Mouse (Mus musculus): ENCODE results near the gene Cyb5d1. TPM values are rescaled to one million over a fixed set of nuclear protein-coding genes. Genes with fewer than 3 reads are reported as not detected.
A peak's percentile ranks its signal among the peaks of the same experiment; 100 is the strongest.

The Cyb5d1 gene
- total RNA-seq, 4 experiments from 2014 or later, result 33.3 to 39.8 (median 36.9) TPM

DNA sequence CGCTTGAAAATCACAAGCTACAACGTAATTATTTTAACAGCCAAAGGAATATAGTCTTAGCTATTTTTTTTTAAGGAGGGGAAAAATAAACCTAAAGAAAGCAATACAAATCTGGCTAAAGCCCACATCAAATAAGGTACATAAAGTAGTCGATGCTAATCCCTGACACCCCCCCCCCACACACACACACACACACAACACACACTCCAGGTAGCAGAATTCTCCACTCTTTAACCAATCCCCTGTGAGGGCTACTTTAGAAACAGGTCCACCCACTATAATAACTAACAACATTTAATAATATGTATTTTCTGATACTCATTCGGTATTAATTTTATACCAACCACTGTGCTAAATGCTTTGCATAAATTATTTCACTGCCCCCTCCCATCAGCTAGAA is 21.1 kb upstream of the Cyb5d1 start:
- DNase-seq (ENCODE audit: low spot score), result no peak

DNA sequence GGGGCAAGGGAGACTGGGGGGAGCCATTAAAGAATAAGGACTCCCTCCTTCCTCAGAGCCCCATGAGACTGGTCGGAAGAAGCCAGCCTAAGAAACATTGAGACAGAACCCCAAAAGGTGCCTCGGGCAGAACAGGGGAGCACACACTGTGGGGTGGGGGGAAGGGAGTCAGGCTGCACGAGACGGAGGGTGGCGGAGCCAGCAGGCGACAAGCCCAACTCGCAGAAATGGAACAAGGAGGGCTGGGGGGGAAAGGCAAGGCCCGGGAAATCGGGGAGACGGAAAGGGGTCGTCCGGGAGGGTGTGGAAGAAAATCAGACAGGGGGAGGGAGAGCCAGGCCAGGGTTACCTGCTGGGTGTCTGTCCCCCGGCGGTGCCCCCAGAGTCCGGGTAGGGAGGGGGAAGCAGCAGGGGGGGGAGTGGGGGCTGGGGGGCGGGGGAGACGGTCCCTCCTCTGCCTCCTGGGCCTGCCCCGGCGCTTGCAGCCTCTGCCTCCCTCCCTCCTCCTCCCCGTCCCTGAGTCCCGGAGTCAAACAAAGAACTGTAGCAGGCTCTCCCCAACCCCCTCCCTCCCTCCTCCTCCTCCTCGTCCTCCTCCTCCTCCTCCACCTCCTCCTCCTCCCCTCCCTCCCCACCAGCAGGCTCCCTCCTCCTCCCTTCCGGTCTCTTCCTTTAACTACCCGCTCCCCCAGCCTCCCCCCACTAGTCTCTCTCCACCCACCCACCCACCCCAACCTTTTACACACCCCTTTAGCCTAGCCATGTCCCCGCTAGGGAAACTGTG is 20.4 kb upstream of the Cyb5d1 start:
- no peak for DNase-seq (ENCODE audit: low spot score)

DNA sequence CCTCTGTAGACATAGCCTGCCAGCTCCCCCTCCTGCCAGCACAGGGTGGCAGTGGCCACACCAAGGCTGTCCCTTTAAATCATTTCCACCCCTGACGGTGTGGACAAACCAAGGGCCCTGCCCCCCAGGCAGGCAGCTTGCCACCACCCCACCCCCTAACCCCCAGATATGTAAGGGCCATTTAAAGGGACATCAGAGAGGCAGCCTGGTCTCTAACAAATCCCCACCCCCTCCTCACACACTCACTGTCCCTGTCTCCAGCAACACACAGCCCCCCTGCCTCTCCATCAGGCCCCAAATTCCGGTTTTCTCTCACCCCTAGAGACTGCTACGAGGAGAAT is 19.9 kb upstream of the Cyb5d1 start:
- DNase-seq (ENCODE audit: low spot score), result peak; percentile 48

DNA sequence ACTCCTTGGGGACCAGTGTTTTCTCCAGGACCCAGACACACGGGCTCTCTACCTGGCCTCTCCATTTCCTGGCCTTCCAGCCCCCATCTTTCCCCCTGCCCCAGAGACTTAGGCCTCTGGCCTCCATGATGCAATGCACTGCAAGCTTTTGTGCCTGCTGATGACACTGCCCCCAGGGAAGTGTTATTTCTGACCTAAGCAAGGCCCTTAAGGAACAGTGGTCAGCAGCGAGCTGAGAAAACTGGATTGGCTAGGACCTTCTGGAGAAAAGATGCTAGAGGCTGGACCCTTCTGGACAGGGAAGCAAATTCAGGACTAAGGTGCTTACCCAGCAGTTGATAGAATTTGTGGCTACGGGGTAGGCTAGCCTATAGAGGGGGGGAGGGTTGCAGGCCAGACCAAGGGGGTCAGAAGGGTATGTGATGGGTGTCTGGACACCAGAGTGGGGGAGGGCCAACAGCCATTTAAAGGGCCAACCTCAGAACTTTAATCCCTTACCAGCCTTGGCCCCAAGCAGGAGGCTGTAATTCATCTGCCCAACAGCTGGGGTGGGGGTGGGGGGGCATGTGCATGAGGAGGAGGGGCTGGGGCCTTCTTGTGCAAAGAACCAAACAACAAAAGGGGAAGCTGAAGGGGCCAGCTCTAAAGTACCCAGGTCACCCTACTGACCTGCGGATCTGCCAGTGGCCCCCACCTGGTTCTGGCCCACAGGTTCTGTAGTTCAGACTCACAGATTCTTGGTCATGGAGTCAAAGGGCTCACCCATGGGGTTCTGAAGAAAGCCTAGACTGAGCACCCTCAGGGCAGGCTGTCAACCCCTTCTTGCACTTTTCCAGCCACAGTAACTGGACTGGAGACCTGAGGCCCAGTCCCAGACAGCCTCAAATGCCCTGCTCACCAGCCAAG is 19.2 kb upstream of the Cyb5d1 start:
- DNase-seq (ENCODE audit: low spot score), result no peak

DNA sequence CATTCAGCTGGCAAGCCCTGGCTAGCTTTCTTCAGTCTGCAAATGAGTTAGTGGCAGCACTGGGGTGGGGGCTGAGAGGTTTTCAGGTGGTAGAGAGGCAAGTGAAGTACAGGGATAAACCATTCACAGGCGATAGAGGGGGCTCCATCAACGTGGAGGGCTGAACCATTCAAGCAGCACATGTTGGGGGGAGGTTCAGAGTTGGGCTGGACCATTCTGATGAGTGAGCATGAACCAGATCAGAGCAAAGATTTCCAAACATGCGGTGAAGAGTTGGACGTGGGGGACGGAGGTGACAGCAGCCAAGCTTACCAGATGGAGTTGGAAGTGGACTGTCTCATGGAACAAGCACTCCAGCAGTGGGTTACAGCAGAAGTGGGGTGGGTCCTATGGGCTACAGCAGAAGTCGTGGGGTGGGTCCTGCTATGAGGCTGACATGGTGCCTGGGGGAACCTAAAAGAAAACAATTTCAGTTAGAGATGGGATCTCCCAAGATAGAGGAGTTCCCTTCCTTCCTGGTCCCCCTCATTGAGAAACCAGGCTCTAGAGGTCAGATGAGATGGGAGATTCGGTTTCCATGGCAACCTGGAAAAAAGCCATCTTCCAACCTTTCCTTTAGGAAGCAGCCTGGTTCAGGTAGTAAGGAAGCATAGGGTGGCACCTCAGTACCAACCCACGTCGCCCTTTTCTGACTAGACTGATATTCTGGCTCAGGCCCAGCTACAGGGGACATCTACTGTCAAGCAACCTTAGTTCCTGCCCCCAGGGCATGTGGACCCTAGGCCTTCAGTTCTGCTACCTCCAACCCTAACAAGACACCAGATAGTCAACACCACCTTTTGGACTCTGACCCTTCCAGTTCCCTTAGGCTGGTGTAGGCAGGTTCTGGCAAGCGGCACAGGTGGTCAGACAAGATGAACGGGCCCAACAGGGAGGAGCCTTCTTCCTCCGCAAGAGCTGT is 18.1 kb upstream of the Cyb5d1 start, which contains the start of gene Kdm6b:
Gene Kdm6b (minus strand): TSS at position 455 of the 961 bp plus-strand sequence.
- DNase-seq (ENCODE audit: low spot score), result no peak

DNA sequence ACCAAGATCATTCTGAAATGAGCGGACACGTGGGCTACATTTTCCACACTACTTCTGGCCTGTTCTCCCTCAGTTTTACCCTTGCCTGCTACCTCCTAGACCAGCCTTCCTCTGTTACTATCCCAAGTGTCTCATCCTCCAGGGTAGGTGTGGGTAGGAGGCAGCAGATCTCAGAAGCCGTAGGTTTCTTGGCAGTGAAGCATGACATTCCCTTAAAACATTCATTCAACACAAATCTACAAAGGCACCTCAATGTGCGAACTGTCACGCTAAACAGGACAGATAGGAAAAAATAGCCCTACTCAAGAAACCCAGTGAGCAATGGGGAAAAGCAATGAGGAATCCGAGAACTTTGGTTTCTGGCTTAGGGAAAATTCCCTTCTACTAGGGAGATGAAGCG is 17.1 kb upstream of the Cyb5d1 start:
- no peak for DNase-seq (ENCODE audit: low spot score)

DNA sequence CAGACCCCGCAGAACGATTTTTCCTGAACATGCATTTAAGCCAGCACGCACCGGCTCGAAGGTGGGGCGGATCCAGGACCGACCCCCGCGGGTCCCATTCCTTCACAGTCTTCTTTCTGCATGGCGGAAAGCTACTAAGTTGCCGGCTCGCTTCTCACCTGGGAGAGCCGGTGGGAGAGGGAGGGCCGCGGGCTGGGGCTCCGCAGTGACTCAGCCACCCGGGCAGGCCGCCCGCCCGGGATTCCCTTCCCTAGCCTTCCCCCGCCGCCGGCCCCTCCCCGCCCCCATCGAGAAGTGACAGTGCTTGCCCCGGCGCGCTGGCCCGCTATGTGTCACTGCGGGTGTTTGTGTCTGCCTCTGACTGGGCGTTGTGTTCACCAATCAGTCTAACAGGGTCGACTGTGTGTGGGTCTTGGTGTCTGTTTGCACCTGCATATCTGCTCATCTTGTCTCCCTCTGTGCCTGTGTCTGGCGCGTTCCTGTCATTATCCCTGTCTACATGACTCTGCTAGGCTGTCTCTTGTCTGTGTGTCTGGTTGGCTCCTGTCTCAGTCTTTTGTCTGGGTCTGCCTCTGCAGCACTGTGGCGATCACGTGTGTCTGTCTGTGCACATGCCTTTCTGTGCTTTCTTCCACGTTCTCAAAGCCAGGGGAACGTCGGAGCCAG is 16.2 kb upstream of the Cyb5d1 start:
- no peak for DNase-seq (ENCODE audit: low spot score)

DNA sequence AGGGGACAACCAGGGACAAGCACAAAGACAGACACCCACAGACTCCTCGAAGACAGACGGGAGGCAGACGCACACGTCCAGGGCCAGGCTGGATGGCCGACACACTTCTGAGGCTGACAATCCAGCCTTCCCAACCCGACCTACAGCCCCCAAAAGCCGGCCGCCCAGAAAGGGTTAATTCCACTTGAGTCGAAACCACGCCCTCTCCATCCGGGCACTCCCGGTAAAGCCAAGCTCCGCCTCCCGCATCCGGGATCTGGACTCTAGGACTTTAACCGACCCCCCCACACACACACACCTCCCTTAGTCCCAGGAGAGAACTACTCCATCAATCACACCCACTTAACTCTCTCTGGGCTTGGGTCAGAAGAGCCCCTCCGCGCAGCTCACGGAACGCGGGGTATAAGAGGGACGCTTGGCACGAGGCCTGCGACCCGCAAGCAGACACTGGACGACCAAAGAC is 15.7 kb upstream of the Cyb5d1 start:
- peak; percentile 96 for DNase-seq (ENCODE audit: low spot score)

DNA sequence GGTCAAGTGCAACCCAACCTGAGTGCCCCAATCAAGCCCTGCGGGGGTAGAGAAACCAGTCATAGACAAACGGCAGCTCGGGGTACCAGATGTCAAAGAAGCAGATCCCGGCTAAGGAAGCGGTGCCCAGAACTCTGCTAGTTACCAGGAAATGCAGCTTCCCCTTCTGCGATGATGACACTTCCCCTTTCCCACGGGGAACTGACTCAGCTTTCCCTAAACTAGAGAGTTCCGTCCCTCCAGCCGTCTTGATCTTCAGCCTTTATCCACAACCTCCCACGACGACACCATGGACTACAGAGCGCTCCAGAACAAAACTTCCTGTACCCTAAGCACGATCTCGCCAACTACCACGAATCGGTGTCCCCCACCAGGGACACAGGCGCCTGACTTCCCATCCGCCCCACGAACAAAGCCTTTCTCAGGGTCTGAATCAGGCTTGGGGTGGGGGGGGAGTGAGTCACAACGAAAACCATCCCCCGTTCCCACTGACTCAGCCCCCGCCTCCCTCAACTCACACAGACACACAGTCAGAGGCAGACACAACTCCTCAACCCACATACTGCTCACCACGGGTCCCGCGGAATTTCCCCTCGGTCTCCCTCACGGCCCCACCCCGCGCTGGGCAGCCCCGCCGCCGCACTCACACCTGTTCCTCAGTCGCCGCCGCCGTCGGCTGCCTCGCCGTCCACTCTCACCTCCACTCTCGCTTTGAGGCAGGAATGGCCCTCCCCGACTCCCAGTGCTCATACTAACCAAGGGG is 15.1 kb upstream of the Cyb5d1 start:
- DNase-seq (ENCODE audit: low spot score), result peak; percentile 87

DNA sequence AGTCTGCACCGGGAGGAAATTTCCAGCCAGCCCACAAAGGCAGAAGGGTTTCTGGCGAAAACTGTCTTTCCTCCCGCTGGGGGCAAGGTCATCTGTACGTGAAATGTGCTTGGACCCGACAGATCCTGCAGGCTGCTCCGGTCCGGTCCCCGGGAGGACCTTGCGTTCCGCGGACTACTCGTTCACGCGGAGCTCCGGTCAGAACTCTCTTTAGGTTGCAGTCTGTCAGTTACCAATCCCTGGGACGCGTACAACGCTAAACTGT is 14.5 kb upstream of the Cyb5d1 start:
- DNase-seq (ENCODE audit: low spot score), result no peak

DNA sequence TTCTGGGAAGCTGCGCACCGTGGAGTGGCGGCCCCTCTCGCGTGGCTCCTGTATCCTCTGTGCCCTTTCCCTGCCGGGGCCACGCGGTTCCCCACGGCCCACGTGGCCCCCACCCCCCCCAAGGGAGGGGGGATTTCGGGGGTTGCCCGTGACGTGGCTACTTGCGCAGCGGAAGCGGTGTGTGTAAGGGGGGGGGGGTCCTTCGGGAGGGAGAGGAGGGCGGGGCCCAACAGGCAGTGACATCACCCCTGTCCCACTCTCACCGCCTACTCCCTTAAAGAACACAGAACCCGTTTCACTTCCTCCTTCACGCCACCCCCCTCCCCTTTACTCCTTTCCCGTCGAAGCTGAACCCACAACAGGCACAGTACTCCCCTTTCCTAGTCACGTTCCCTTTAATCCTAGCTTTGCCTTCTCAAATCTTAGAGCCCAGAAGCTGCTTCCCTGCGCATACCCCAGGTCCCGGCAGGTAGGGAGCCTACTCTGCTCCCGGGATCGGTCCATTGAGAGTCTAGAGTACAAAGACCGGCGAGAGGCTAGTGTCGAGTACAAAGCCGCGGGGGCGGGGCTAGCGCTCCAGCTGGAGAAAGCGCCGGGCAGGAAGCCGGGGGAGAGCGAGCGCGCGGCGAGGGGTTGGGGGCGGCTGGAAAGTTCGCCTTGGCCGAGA is 14.1 kb upstream of the Cyb5d1 start:
- DNase-seq (ENCODE audit: low spot score), result peak; percentile 81

DNA sequence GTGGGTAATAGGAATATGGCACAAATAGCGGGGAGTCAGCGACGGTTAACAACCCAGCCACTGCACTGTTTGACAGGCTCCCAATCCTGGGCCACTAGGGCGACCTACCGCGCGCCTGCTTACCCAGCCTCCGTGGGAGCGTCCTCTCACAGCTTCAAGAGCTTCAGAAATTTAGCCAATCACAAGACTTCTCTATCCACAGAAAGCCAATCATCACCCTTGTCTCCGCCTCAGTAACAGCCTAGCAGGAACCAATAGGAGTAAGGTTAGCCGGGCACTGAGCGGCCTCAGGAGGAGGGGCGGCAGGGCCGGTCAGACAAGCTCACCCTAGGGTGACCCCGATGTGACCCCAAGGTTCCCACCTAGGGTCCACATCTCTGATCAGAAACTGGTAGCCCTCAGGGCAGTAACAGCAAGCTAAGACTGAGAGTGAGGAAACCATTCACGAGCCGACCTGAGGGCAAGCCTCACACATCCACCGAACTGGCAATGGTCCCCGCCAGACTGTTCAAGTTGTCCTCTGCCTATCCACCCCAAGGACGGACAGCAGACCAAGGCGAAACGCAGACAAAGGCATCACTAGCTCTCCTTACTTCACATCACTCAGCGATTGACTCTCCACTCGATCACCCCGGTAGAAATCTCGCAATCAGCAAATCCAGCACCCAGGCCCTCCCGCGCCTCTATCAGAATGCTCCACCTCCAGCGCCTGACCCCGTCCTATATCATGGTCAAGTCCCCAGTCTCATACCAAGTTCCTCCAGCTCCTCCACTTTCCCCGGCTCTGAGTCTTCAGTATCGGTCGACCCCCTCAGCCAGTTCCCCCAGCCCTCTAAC is 13.3 kb upstream of the Cyb5d1 start:
- DNase-seq (ENCODE audit: low spot score), result peak; percentile 93

DNA sequence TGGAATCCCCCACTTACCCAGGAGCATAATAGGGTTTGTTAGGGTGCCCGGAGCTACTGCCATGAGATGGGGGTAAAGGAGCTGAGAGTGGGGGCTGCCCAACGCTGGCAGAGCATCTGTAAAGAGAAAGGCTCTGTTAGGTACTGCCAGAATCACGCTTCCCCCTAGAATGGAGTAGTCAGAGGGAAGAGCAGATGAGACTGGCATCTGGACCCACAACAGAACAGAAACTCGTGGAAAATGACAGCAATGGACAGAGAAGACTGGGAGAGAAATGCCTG is 12.2 kb upstream of the Cyb5d1 start:
- no peak for DNase-seq (ENCODE audit: low spot score)

DNA sequence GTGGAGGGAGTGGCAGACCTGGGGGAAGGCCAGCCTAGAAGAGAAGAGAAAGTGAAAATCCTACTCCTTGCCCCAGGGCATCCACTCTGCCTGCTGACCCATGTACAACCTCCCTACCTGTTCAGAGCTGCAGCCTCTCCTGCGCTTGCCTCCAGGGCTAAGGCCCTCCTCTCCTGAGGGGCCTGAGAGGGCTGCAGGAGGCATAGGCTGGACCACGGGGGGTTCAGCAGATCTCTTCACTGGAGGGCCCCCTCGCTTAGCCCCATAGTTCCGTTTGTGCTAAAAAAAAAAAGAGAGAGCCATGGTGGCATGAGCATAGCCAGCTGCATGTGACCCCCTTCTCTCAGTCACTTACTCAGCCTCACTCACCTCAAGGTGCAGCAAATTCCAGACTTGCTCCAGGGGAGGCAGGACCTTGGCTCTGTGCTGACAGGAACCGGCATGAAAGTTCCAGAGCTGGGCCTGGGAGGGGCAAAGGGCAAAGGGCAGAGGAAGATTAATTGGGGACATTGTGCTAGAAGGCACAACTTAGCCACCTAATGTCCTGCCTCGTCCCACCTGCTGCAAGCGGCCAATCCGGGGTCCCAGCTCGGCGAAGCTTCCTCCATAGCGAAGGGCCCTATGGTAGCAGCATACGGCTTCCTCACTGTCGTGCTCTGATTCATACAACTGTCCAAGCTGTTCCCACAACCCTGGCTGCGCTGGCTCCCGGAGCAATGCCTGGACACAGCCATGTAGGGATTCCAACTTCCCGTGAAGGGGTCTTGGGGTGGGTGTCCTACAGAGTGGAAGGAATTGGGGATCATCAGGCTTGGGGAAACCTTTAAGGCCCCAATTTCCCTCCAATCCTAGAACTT is 11.7 kb upstream of the Cyb5d1 start:
- no peak for DNase-seq (ENCODE audit: low spot score)

DNA sequence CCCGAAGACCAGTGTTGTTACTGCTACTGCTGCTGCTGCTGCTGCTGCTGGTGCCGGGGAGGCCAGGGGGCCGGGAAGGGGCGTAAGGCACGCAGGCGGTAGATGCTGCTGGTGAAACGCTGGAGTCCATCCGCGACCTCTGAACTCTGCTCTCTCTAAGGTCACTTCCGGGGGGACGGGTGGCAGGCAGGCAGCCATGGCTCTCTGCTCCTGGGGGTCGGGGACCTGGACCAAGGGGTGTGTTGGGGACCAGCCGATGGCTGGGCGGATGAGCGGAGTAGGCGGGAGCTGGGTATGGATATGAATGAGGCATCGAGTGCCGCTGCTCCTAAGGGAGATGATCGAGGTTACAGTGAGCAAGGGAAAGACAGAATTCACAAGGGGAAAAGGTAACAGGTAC is 10.9 kb upstream of the Cyb5d1 start:
- no peak for DNase-seq (ENCODE audit: low spot score)

DNA sequence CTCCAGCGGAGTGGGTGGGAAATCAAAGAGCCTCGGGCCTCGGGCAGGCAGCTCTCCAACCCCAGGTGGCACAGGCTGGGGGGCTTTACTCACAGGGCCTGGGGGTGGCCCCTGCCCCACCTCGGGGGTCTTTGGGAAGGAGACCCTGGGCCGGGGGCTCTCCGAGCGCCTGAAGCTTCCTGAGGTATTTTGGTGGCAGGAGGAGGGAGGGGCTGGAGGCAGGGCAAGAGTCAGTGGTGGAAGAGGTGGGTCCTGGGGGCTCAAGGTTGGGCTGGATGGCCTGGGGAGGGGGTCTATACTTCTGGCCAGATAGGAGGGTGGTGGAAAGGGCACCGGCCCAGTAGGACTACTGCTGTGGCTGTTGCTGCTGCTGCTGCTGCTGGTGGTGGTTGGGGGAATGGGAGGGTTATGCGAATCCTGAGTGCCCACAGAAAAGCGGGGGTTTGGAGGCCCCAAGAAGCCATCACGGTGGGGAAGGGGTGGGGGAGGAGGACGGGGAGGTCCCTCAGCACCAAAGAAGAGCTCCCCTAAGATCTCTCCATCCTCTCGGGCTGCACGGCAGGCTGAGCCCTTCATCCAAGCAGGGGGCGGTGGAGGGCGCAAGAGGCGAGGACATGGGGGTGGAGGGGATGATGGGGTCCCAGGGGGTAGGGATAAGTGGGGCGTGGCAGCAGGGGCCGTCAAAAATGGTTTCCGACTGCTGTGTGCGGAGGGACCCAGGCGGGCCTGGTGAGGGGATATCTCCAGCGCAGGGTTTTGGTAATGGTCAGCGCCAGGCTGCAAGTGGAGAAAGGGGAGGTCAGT is 10.2 kb upstream of the Cyb5d1 start:
- no peak for DNase-seq (ENCODE audit: low spot score)

DNA sequence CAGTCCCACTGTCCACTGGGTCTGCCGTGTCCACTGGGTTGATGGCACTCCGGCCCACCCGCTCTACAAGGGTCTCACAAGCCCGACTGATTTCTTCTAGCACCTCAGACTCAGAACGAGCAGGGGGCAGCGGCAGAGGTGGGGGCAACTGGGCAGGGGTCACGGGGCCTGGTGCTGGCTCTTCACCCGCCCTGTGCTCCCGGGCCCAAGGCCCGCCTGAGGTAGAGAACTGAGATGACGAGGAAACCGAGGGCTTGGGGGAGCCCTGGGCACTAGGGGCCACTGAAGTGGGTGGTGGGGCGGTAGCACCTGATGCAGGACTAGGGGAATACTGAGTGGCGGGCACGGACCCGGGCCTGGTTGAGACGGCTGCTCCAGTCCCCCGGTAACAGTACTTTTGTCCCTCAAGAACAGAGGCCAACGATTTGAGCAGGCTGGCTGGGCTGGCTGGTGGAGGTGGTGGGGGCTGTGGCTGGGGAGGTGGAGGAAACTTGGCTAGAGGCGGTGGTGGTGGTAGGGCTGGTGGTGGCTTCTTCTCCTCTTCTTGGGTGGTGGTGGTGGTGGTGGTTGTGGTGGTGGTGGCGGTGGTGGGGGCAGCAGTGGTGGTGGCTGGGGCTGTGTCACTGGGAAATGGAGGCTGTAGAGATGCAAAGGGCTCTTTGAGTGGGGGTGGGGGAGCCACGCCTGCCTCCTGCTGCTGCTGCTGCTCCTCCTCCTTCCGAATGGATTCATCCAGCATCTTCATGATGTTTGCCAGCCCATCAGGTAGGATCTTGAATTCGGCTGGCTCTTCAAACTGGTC is 9.4 kb upstream of the Cyb5d1 start:
- DNase-seq (ENCODE audit: low spot score), result no peak

All from heart, adult 8-10 months (tissue).